Mouse (Mus musculus): ENCODE results near the gene Naa50. TPM values are rescaled to one million over a fixed set of nuclear protein-coding genes. Genes with fewer than 3 reads are reported as not detected.

The Naa50 gene
- polyA plus RNA-seq (2014; fragmentation: Illumina TruSeq; extraction: RNeasy Lipid Tissue Mini Kit (QIAGEN cat#74804); ENCODE audit: low read depth, low replicate concordance): 331 TPM

DNA sequence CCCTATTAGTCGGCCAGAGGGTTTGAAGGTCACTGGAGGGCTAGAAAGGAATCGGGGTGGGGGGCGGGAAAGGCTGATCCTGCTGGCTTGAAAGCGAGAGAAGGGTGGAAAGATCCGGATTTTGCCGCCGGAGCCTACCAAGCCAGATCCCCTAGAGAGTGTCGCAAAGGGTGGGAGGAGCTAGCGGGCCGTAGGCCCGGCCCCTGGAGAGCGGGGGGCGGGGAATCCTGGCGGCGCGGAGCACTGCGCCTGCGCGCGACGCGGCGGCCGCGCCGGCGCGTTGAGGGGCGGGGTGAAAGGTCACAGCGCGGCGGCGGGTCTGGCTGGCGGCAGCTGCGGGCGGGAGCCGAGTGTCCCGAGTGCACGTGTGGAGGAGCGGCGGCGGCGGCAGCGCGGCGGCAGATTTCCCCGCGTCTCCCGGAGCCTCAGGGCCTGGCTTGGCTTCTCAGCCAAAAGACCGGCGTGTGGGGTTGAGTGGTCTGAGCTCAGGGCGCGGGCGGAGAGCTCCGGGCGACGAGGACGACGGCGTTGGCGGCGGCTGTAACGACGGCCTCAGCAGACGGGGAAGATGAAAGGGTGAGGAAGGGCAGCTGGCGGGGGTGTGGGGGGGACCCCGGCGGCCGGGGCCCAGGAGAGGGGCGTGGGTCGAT is at the start of gene Naa50, which contains the start of gene Atp6v1a:
Gene Naa50 (plus strand): TSS at position 295 of the 650 bp plus-strand sequence.
Gene Atp6v1a (minus strand): TSS at position 170 of the 650 bp plus-strand sequence.

GRCm38 (mm10) chr16:44173155-44173941 is 33.7 kb downstream of the Naa50 start, which contains the start of gene Usf3:
Usf3 (plus strand) TSS chr16:44173246.

Other genes with a start within 250 kb of the Naa50 start
- 19.7 TPM for gene Qtrt2, start 213.0 kb upstream of the Naa50 start, polyA plus RNA-seq (2014; fragmentation: Illumina TruSeq; extraction: RNeasy Lipid Tissue Mini Kit (QIAGEN cat#74804); ENCODE audit: low read depth, low replicate concordance)
- gene Zdhhc23, start 160.0 kb upstream of the Naa50 start, polyA plus RNA-seq (2014; fragmentation: Illumina TruSeq; extraction: RNeasy Lipid Tissue Mini Kit (QIAGEN cat#74804); ENCODE audit: low read depth, low replicate concordance): 0.47 TPM
- gene Gramd1c, start 76.5 kb upstream of the Naa50 start, polyA plus RNA-seq (2014; fragmentation: Illumina TruSeq; extraction: RNeasy Lipid Tissue Mini Kit (QIAGEN cat#74804); ENCODE audit: low read depth, low replicate concordance): 4.5 TPM
- 249 TPM for gene Atp6v1a, start 125 bp upstream of the Naa50 start, polyA plus RNA-seq (2014; fragmentation: Illumina TruSeq; extraction: RNeasy Lipid Tissue Mini Kit (QIAGEN cat#74804); ENCODE audit: low read depth, low replicate concordance)
- gene Usf3, start 33.4 kb downstream of the Naa50 start, polyA plus RNA-seq (2014; fragmentation: Illumina TruSeq; extraction: RNeasy Lipid Tissue Mini Kit (QIAGEN cat#74804); ENCODE audit: low read depth, low replicate concordance): 20.5 TPM
- gene Sidt1, start 193.4 kb downstream of the Naa50 start, polyA plus RNA-seq (2014; fragmentation: Illumina TruSeq; extraction: RNeasy Lipid Tissue Mini Kit (QIAGEN cat#74804); ENCODE audit: low read depth, low replicate concordance): 4.0 TPM
- gene Spice1, start 207.3 kb downstream of the Naa50 start, polyA plus RNA-seq (2014; fragmentation: Illumina TruSeq; extraction: RNeasy Lipid Tissue Mini Kit (QIAGEN cat#74804); ENCODE audit: low read depth, low replicate concordance): 19.4 TPM